Mouse (Mus musculus): ENCODE results near the gene Mrpl51. TPM values are rescaled to one million over a fixed set of nuclear protein-coding genes. Genes with fewer than 3 reads are reported as not detected.

Gene Mrpl51
- polyA plus RNA-seq, 1 experiment from 2014 or later: 210 TPM

GRCm38 (mm10) chr6:125146148-125146547 lies 45.5 kb upstream of the Mrpl51 start:
- DNase-seq (no peak), ATAC-seq (no peak)
- H3K27ac ChIP-seq (ENCODE audit: low read depth): no peak overlapping the region
- H3K27me3 ChIP-seq (ENCODE audit: insufficient read depth, low read length): no peaks in the 10 kb centered on the region
- H3K36me3 ChIP-seq (replicated peaks; ENCODE audit: insufficient read depth, low read length): peaks cover 20% of the 10 kb centered on the region
- peak overlapping the region; percentile 98 for H3K4me2 ChIP-seq (ENCODE audit: low read depth, low read length)
- WGBS (ENCODE audit: insufficient replicate concordance): 57% methylated on average over 7 of the region's 7 CpGs
- TF ChIP-seq CTCF (IDR thresholded peaks at IDR 0.05; ENCODE audit: low read depth): no peak
- no peak for TF ChIP-seq EP300 (IDR thresholded peaks at IDR 0.05; ENCODE audit: low read depth)
- peak overlapping the region; percentile 92 for H3K4me3 ChIP-seq (ENCODE audit: low read depth, low read length)
- H3K9ac ChIP-seq (replicated peaks): peak overlapping the region; percentile 92
- peaks cover 31% of the 10 kb centered on the region for H3K4me1 ChIP-seq (ENCODE audit: insufficient read depth)
- H3K9me3 ChIP-seq (ENCODE audit: low read length): no peaks in the 10 kb centered on the region

GRCm38 (mm10) chr6:125146797-125147196 lies 44.8 kb upstream of the Mrpl51 start:
- DNase-seq: no peak
- no peaks in the 10 kb centered on the region for H3K9me3 ChIP-seq (ENCODE audit: low read length)
- H3K27me3 ChIP-seq (ENCODE audit: insufficient read depth, low read length): no peaks in the 10 kb centered on the region
- peaks cover 31% of the 10 kb centered on the region for H3K4me1 ChIP-seq (ENCODE audit: insufficient read depth)
- H3K36me3 ChIP-seq (replicated peaks; ENCODE audit: insufficient read depth, low read length): peaks cover 17% of the 10 kb centered on the region
- ATAC-seq: no peak
- H3K9ac ChIP-seq (replicated peaks): no peak overlapping the region
- H3K4me3 ChIP-seq (ENCODE audit: low read depth, low read length): no peak overlapping the region
- 65% methylated on average over 4 of the region's 4 CpGs for WGBS (ENCODE audit: insufficient replicate concordance)
- peak overlapping the region; percentile 98; the same call in 1 of the 2 replicates for H3K4me2 ChIP-seq (ENCODE audit: low read depth, low read length)
- no peak overlapping the region for H3K27ac ChIP-seq (ENCODE audit: low read depth)
- no peak for TF ChIP-seq CTCF (IDR thresholded peaks at IDR 0.05; ENCODE audit: low read depth)
- no peak for TF ChIP-seq EP300 (IDR thresholded peaks at IDR 0.05; ENCODE audit: low read depth)

- no peak overlapping the region for H3K27ac ChIP-seq (ENCODE audit: low read depth)
Observed at GRCm38 (mm10) chr6:125147329-125147728, 44.3 kb upstream of the Mrpl51 start.

GRCm38 (mm10) chr6:125148251-125148925 lies 43.2 kb upstream of the Mrpl51 start:
- Histone ChIP-seq H3K9me3 (ENCODE audit: low read length) (no peaks in the 10 kb centered on the region), H3K4me2 (ENCODE audit: low read depth, low read length) (peak overlapping the region; percentile 29; the same call in 1 of the 2 replicates), H3K27ac (ENCODE audit: low read depth) (peak overlapping the region; percentile 36), H3K4me3 (ENCODE audit: low read depth, low read length) (no peak overlapping the region), H3K9ac (replicated peaks) (no peak overlapping the region), H3K4me1 (ENCODE audit: insufficient read depth) (peaks cover 35% of the 10 kb centered on the region), H3K27me3 (ENCODE audit: insufficient read depth, low read length) (no peaks in the 10 kb centered on the region), H3K36me3 (replicated peaks; ENCODE audit: insufficient read depth, low read length) (peaks cover 18% of the 10 kb centered on the region)
- DNase-seq: no peak
- no peak for ATAC-seq
- 55% methylated on average over 18 of the region's 18 CpGs for WGBS (ENCODE audit: insufficient replicate concordance)
- TF ChIP-seq EP300 (IDR thresholded peaks at IDR 0.05; ENCODE audit: low read depth) (no peak), CTCF (IDR thresholded peaks at IDR 0.05; ENCODE audit: low read depth) (no peak)

More at GRCm38 (mm10) chr6:125147329-125147728, 44.3 kb upstream of the Mrpl51 start:
- DNase-seq: no peak
- Histone ChIP-seq H3K27me3 (ENCODE audit: insufficient read depth, low read length) (no peaks in the 10 kb centered on the region), H3K36me3 (replicated peaks; ENCODE audit: insufficient read depth, low read length) (peaks cover 15% of the 10 kb centered on the region), H3K4me1 (ENCODE audit: insufficient read depth) (peaks cover 31% of the 10 kb centered on the region), H3K4me2 (ENCODE audit: low read depth, low read length) (no peak overlapping the region), H3K9ac (replicated peaks) (no peak overlapping the region), H3K4me3 (ENCODE audit: low read depth, low read length) (no peak overlapping the region), H3K9me3 (ENCODE audit: low read length) (no peaks in the 10 kb centered on the region)
- no peak for ATAC-seq
- 74% methylated on average over 10 of the region's 10 CpGs for WGBS (ENCODE audit: insufficient replicate concordance)
- no peak for TF ChIP-seq CTCF (IDR thresholded peaks at IDR 0.05; ENCODE audit: low read depth)
- TF ChIP-seq EP300 (IDR thresholded peaks at IDR 0.05; ENCODE audit: low read depth): no peak

- DNase-seq: no peak
- Histone ChIP-seq H3K4me2 (ENCODE audit: low read depth, low read length) (peak overlapping the region; percentile 29; the same call in 1 of the 2 replicates), H3K4me3 (ENCODE audit: low read depth, low read length) (no peak overlapping the region), H3K9me3 (ENCODE audit: low read length) (no peaks in the 10 kb centered on the region), H3K4me1 (ENCODE audit: insufficient read depth) (peaks cover 35% of the 10 kb centered on the region), H3K36me3 (replicated peaks; ENCODE audit: insufficient read depth, low read length) (peaks cover 23% of the 10 kb centered on the region), H3K27ac (ENCODE audit: low read depth) (peak overlapping the region; percentile 36; the same call in 1 of the 2 replicates), H3K27me3 (ENCODE audit: insufficient read depth, low read length) (no peaks in the 10 kb centered on the region), H3K9ac (replicated peaks) (0 out of 2 replicates have a peak overlapping the region, but pooled peaks have one; percentile 26)
- TF ChIP-seq EP300 (IDR thresholded peaks at IDR 0.05; ENCODE audit: low read depth) (no peak), CTCF (IDR thresholded peaks at IDR 0.05; ENCODE audit: low read depth) (no peak)
- ATAC-seq: no peak
- WGBS (ENCODE audit: insufficient replicate concordance): 62% methylated on average over 16 of the region's 16 CpGs
Observed at GRCm38 (mm10) chr6:125148926-125149568, 42.6 kb upstream of the Mrpl51 start.

- Histone ChIP-seq H3K4me1 (ENCODE audit: insufficient read depth) (peaks cover 35% of the 10 kb centered on the region), H3K9ac (replicated peaks) (no peak overlapping the region), H3K4me2 (ENCODE audit: low read depth, low read length) (no peak overlapping the region), H3K27ac (ENCODE audit: low read depth) (no peak overlapping the region), H3K27me3 (ENCODE audit: insufficient read depth, low read length) (no peaks in the 10 kb centered on the region), H3K9me3 (ENCODE audit: low read length) (no peaks in the 10 kb centered on the region), H3K4me3 (ENCODE audit: low read depth, low read length) (no peak overlapping the region), H3K36me3 (replicated peaks; ENCODE audit: insufficient read depth, low read length) (peaks cover 20% of the 10 kb centered on the region)
- DNase-seq: no peak
- 71% methylated on average over 7 of the region's 7 CpGs for WGBS (ENCODE audit: insufficient replicate concordance)
- TF ChIP-seq EP300 (IDR thresholded peaks at IDR 0.05; ENCODE audit: low read depth) (no peak), CTCF (IDR thresholded peaks at IDR 0.05; ENCODE audit: low read depth) (no peak)
- ATAC-seq: no peak
Observed at GRCm38 (mm10) chr6:125149569-125149950, 42.0 kb upstream of the Mrpl51 start.
